Mouse (Mus musculus) urinary bladder, postnatal 10 days (tissue): ENCODE measurements around the gene Pkd1.

Experiments used
- DNase-seq: peaks from one replicate; pipeline ENCODE4 v3.0.0; 2022; ENCODE audit warnings: low spot score

Gene Pkd1

GRCm38 (mm10) chr17:24533099-24533992, 16.3 kb upstream of the Pkd1 start:
- DNase-seq, result peak; percentile 43

DNA sequence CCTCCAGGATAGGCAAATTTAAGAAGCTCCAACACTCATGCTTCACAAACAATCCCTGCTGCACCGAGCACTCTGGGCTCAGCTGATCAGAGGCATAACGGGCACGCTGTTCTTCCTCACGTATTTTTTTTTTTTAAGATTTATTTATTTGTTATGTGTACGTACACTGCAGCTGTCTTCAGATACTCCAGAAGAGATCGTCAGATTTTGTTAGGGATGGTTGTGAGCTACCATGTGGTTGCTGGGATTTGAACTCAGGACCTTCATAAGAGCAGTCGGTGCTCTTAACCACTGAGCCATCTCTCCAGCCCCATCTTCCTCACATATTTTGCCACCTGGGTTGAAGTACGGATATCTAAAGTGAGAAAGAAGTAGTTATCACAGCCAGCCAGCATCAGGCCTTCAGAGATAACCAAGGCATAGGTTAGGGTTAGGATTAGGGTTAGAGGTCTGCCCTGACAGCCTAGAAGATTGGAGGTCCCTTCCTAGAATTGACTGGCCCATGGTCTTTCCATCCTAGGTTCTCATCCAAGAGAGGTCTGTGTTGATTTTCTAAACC, 15.4 kb upstream of the Pkd1 start, which contains the start of gene Rab26:
Rab26 (minus strand) TSS at position 51 of the 559 bp plus-strand sequence.
- DNase-seq, result no peak

- DNase-seq, result no peak
Measured at GRCm38 (mm10) chr17:24535300-24535699, 14.3 kb upstream of the Pkd1 start.

GRCm38 (mm10) chr17:24537536-24537935, 12.1 kb upstream of the Pkd1 start:
- no peak for DNase-seq

DNA sequence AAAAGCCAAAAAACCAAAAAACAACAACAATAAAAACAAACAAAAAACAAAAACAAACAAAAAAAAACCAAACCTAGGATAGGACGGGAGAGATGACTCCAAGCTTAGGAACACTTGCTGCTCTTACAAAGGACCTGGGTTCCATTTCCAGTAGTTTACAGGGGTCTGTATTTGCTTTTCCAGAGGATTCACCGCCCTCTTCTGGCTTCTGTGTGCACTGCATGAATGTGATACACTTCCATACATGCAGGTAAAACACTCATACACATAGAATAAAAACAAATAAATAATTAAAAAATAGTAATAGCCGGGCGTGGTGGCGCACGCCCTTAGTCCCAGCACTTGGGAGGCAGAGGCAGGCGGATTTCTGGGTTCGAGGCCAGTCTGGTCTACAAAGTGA, 10.7 kb upstream of the Pkd1 start:
- no peak for DNase-seq

- DNase-seq, result no peak
Measured at GRCm38 (mm10) chr17:24540375-24540774, 9.3 kb upstream of the Pkd1 start.

- no peak for DNase-seq
Measured at GRCm38 (mm10) chr17:24544613-24545012, 5.0 kb upstream of the Pkd1 start.

DNA sequence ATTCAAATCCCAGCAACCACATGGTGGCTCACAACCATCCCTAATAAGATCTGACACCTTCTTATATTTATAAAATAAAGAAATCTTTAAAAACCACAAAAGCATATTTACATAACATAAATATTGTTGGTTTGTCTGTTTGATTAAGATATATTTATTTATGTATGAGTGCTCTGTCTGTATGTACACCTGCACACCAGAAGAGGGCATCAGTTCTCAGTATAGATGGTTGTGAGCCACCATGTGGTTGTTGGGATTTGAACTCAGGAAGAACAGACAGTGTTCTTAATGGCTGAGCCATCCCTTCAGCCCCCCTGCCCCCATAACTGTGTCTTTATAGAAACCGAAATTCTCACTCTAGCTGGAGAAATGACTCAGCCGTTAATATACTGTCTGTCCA, 4.4 kb upstream of the Pkd1 start:
- DNase-seq, result no peak

- no peak for DNase-seq
Measured at GRCm38 (mm10) chr17:24546234-24546633, 3.4 kb upstream of the Pkd1 start.

- DNase-seq, result no peak
Measured at GRCm38 (mm10) chr17:24548435-24548834, 1.2 kb upstream of the Pkd1 start.

DNA sequence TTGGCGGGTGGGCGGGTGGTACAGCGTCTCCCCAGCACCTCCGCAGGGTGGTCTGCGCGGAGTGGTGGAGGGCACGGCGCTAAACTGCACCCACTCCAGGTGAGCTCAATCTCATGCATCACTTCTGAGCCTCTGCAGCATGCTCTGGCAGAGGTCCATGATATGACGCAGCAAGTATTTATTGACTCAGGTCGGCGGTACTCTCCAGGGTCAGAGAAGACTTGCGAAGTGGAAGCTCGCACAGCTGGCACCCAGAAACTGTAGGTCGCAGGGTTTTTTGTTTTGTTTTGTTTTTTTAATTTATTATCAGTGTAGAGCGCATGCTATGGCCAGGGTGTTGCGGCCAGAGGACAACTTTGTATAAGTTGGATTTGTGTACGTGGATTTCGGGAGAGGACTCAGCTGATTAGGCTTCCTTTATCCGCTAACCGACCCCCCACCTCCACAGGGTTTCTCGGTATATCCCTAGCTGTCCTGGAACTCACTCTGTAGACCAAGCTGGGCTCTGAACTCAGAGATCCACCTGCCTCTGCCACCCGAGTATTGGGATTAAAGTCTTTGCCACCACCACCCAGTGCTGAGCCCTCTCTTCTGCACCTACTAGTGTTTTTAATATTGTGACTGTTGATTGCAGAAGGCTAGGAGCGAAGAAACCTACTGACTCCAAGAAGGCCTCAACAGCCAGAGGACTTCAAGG, 565 bp upstream of the Pkd1 start:
- DNase-seq, result no peak

DNA sequence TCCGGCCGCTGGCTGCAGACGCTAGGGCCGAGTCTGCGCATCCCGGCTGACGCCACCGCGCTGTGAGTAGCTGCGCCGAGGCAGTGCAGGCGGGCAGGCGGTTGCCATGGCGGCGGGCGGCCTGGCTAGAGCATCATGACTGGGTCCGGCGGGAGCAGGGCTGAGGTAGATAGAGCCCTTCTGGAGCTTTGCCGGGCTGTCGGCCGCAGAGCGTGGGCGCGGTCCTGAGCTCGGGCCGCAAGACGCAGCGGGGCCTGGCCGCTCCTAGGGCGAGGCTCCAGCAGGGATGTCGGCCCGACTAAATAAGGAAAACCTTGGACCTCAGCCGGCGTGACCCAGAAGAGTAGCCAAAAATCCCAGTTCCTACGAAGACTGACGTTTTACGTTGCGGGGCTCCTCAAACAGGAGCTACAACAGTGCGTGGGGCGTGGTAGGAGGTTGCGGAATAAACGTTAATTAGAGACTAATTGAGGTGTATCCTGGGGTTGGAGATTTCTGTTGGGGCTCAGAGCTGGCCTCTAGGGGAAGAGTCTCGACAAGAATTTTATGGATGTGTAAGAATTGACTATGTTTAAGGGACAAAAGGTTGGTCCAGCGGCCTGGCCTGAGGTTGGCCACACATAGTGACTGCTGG, 899 bp downstream of the Pkd1 start:
- DNase-seq, result no peak

- no peak for DNase-seq
Measured at GRCm38 (mm10) chr17:24551050-24551444, 1.4 kb downstream of the Pkd1 start.

- no peak for DNase-seq
Measured at GRCm38 (mm10) chr17:24557091-24557490, 7.5 kb downstream of the Pkd1 start.

GRCm38 (mm10) chr17:24558600-24559099, 9.0 kb downstream of the Pkd1 start:
- no peak for DNase-seq

DNA sequence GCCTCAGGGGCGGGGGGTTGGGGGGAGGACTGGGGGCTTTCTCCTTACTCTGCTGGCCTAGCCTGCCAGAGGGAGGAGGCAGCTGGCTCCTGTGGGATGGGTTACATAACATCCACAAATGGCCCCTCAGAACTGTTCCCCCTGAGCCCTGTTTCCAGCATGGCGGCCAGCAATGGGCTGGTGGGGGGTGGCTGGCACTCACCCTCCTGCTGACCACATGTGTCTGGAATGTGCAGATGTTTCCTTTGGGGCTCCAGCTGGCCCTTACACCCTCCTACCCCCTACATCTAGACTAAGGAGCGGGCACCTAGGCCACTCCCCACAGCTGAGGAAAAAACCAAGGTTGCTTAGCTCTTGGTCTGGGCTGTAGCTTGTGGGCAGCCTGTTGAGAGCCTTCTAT, 9.5 kb downstream of the Pkd1 start:
- no peak for DNase-seq

DNA sequence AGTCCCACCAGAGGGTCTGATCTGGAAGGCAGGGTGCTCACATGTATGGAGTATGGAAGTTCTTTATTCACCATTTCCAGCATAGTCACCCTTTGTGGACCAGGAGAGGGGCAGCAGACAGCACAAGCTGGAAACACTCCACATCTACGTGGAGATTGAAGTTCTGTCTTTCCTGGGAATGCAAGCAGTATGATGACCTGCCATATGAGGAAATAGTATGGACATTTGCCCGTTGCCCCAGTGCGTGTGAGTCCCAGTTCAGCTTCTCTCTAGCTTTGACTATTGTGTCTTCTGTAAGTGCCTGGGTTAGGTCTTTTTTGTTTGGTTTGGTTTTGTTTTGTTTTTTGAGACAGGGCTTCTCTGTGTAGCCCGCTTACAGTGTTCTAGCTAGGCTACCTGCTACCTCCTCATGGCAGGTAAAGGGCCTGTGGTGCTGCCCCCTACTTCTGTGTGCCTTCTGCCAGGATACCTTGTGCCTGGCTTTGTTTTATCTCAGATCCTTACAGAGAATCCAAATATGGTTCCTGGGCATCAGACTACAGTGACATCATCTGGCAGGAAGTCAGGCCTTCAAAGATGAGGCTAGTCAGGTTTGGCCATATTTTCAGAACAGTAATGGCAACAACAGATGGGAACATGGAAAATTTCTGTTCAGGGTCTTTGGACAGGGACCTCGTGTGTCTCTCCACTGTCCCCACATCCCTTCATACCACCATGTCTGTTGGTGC, 10.8 kb downstream of the Pkd1 start:
- DNase-seq, result no peak

DNA sequence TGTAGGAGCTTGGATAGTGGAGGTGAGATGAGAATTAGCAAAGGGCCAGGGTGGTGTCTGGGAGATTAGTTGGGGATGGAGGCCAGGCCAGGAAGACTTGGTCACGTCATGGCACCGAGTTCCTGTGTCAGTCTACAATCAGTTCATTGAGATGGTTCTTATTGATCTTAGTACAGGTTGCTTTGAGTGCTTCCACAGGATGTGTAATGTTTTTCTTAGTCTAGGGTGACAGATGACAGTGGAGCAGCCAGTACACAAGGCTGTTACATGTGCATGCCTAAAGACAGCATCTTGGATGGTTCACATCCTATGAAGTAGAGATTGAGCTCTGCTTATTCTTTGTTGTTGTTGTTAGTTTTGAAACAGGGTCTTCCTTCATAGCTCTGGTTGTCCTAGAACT, 12.0 kb downstream of the Pkd1 start:
- DNase-seq, result no peak

DNA sequence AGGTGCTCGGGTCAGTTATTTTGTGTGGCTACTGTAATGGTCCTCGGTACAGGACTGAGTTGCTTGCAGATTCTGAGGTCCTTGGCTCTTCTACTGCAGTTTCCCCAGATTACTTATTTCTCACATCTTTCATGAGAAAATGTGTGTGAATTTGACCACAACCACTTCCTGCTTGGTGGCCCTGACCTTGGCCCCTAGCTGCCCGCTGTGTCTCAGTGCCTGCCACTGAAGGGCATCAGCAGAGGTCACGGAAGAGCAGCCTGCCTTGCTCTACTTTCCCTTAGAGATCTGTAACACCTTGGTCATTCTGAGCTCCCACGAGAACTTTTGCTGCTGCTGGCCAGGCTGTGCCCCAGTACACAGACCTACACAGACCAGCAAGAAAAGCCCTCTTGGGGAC, 14.0 kb downstream of the Pkd1 start:
- no peak for DNase-seq

GRCm38 (mm10) chr17:24564422-24564821, 14.8 kb downstream of the Pkd1 start:
- DNase-seq, result no peak

GRCm38 (mm10) chr17:24565092-24565491, 15.5 kb downstream of the Pkd1 start:
- DNase-seq, result no peak

GRCm38 (mm10) chr17:24565792-24566191, 16.2 kb downstream of the Pkd1 start:
- no peak for DNase-seq
